Mouse (Mus musculus): Measurements from ENCODE around the gene Tbc1d13. TPM values are rescaled to one million over a fixed set of nuclear protein-coding genes. Genes with fewer than 3 reads are reported as not detected.

Tbc1d13 gene
- total and polyA plus RNA-seq, 3 experiments, result 25.9 to 36.8 (median 32.1) TPM

- H3K9me3 ChIP-seq (replicated peaks; ENCODE audit: low read length), result peaks cover 32% of the 10 kb centered on the region
- H3K27ac ChIP-seq (ENCODE audit: insufficient read depth, low read depth), result no peak overlapping the region
- H3K4me2 ChIP-seq (ENCODE audit: insufficient read depth, low read depth, poor library complexity, severe bottlenecking), result no peak overlapping the region
- no peaks in the 10 kb centered on the region for H3K79me2 ChIP-seq (replicated peaks; ENCODE audit: control insufficient read depth, extremely low read depth, insufficient read depth, poor library complexity, severe bottlenecking)
- H3K27me3 ChIP-seq (replicated peaks), result no peaks in the 10 kb centered on the region
- dilution Hi-C loops (cut with MboI; ENCODE audit: extremely low pct_ligation_motif_present, extremely low pct_unique_long_range_greater_than_20kb, low sequenced_read_pairs), result no loop called here
- peaks cover 7 to 9% of the 10 kb centered on the region in 2 experiments for H3K4me1 ChIP-seq (ENCODE audit: control insufficient read depth in 1 of 2, insufficient read depth in 2 of 2)
- peaks cover 53 to 67% of the 10 kb centered on the region in 2 experiments for H3K36me3 ChIP-seq (replicated peaks in 1 of 2; ENCODE audit: control insufficient read depth in 1 of 2, insufficient read depth in 1 of 2, low read length in 1 of 2)
- no peak overlapping the region for H3K9ac ChIP-seq (ENCODE audit: insufficient read depth, low read depth)
- in situ Hi-C loops (cut with MboI; ENCODE audit: low pct_ligation_motif_present, low pct_unique_long_range_greater_than_20kb, low sequenced_read_pairs), result loop anchor here (5.0 kb wide), 1 partner anchor 51 kb away; the partner anchor contains the start of gene Zer1
- no peak for DNase-seq (ENCODE audit: extremely low read depth)
- H3K4me3 ChIP-seq (replicated peaks in 1 of 3; ENCODE audit: low read depth in 2 of 3, low read length in 2 of 3, poor library complexity in 1 of 3), result no peak overlapping the region
- TF ChIP-seq BHLHE40 (IDR thresholded peaks at IDR 0.05; ENCODE audit: low read depth, low read length), result no peak
- no peak for TF ChIP-seq MAZ (IDR thresholded peaks at IDR 0.05; ENCODE audit: low read depth, low read length)
- no peak for TF ChIP-seq E2F4 (IDR thresholded peaks at IDR 0.05; ENCODE audit: insufficient replicate concordance, low read depth, low read length)
- TF ChIP-seq SIN3A (IDR thresholded peaks at IDR 0.05; ENCODE audit: low read length), result no peak
- no peak for TF ChIP-seq ELF1 (IDR thresholded peaks at IDR 0.05; ENCODE audit: low read depth, low read length)
- no peak for TF ChIP-seq MAX (IDR thresholded peaks at IDR 0.05; ENCODE audit: low read length)
- TF ChIP-seq MXI1 (IDR thresholded peaks at IDR 0.05; ENCODE audit: low read depth, low read length), result no peak
- no peak for TF ChIP-seq MEF2A (IDR thresholded peaks at IDR 0.05; ENCODE audit: borderline replicate concordance, low read depth, low read length)
- no peak for TF ChIP-seq NELFE (IDR thresholded peaks at IDR 0.05; ENCODE audit: low read depth, low read length)
- no peak for TF ChIP-seq JUN (IDR thresholded peaks at IDR 0.05; ENCODE audit: insufficient read depth, low read depth, low read length)
- no peak for TF ChIP-seq UBTF (IDR thresholded peaks at IDR 0.05; ENCODE audit: low read depth, low read length)
- no peak for TF ChIP-seq TBP (conservative IDR thresholded peaks at IDR 0.05; ENCODE audit: low read depth, low read length)
- no peak for TF ChIP-seq KAT2A (IDR thresholded peaks at IDR 0.05; ENCODE audit: insufficient replicate concordance, low read length)
- no peak for TF ChIP-seq RCOR1 (conservative IDR thresholded peaks at IDR 0.05; ENCODE audit: low read depth, low read length)
- no peak for TF ChIP-seq NRF1 (IDR thresholded peaks at IDR 0.05; ENCODE audit: low read depth, low read length)
Measured at GRCm38 (mm10) chr2:30173541-30174240, 40.1 kb downstream of the Tbc1d13 start.

GRCm38 (mm10) chr2:30175897-30176296, 42.4 kb downstream of the Tbc1d13 start:
- H3K79me2 ChIP-seq (replicated peaks; ENCODE audit: control insufficient read depth, extremely low read depth, insufficient read depth, poor library complexity, severe bottlenecking), result no peaks in the 10 kb centered on the region
- peaks cover 53 to 65% of the 10 kb centered on the region in 2 experiments for H3K36me3 ChIP-seq (replicated peaks in 1 of 2; ENCODE audit: control insufficient read depth in 1 of 2, insufficient read depth in 1 of 2, low read length in 1 of 2)
- H3K9ac ChIP-seq (ENCODE audit: insufficient read depth, low read depth), result no peak overlapping the region
- H3K9me3 ChIP-seq (replicated peaks; ENCODE audit: low read length), result peaks cover 32% of the 10 kb centered on the region
- in situ Hi-C loops (cut with MboI; ENCODE audit: low pct_ligation_motif_present, low pct_unique_long_range_greater_than_20kb, low sequenced_read_pairs) (no loop called here), dilution Hi-C loops (cut with MboI; ENCODE audit: extremely low pct_ligation_motif_present, extremely low pct_unique_long_range_greater_than_20kb, low sequenced_read_pairs) (no loop called here)
- no peak overlapping the region for H3K4me2 ChIP-seq (ENCODE audit: insufficient read depth, low read depth, poor library complexity, severe bottlenecking)
- H3K4me3 ChIP-seq (replicated peaks in 1 of 3; ENCODE audit: low read depth in 2 of 3, low read length in 2 of 3, poor library complexity in 1 of 3), result no peak overlapping the region
- H3K4me1 ChIP-seq (ENCODE audit: control insufficient read depth in 1 of 2, insufficient read depth in 2 of 2), result peaks cover 7 to 9% of the 10 kb centered on the region in 2 experiments
- no peak for DNase-seq (ENCODE audit: extremely low read depth)
- no peaks in the 10 kb centered on the region for H3K27me3 ChIP-seq (replicated peaks)
- H3K27ac ChIP-seq (ENCODE audit: insufficient read depth, low read depth), result no peak overlapping the region
- peak; percentile 10 for TF ChIP-seq RAD21 (IDR thresholded peaks at IDR 0.05; ENCODE audit: low read depth, low read length)
- TF ChIP-seq MEF2A (IDR thresholded peaks at IDR 0.05; ENCODE audit: borderline replicate concordance, low read depth, low read length), result no peak
- no peak for TF ChIP-seq ELF1 (IDR thresholded peaks at IDR 0.05; ENCODE audit: low read depth, low read length)
- TF ChIP-seq CTCF (conservative IDR thresholded peaks at IDR 0.05 in 1 of 2, IDR thresholded peaks at IDR 0.05 in 1 of 2; ENCODE audit: low read depth in 2 of 2, low read length in 2 of 2), result peak in 1 of 2 experiments; percentile 32; a peak in 2 of 4 replicates
- no peak for TF ChIP-seq UBTF (IDR thresholded peaks at IDR 0.05; ENCODE audit: low read depth, low read length)
- TF ChIP-seq TBP (conservative IDR thresholded peaks at IDR 0.05; ENCODE audit: low read depth, low read length), result no peak
- TF ChIP-seq SMC3 (IDR thresholded peaks at IDR 0.05; ENCODE audit: low read depth, low read length), result peak; percentile 27; the same call in 1 of the 2 replicates
- TF ChIP-seq TCF12 (IDR thresholded peaks at IDR 0.05; ENCODE audit: low read depth, low read length), result no peak
- TF ChIP-seq HCFC1 (IDR thresholded peaks at IDR 0.05; ENCODE audit: low read depth, low read length), result no peak
- no peak for TF ChIP-seq USF1 (IDR thresholded peaks at IDR 0.05; ENCODE audit: low read depth, low read length)
- TF ChIP-seq EP300 (IDR thresholded peaks at IDR 0.05; ENCODE audit: low read length), result no peak
